Mouse (Mus musculus): ENCODE data around the gene Nsg2. TPM values are rescaled to one million over a fixed set of nuclear protein-coding genes. Genes with fewer than 3 reads are reported as not detected.

Nsg2 gene
- polyA plus RNA-seq, 1 experiment from 2014 or later, result 0.69 TPM

GRCm38 (mm10) chr11:32106647-32106985 is 106.4 kb downstream of the Nsg2 start:
- no peak overlapping the region for H3K9ac ChIP-seq (ENCODE audit: low read depth, low read length)
- no peaks in the 10 kb centered on the region for H3K36me3 ChIP-seq (ENCODE audit: control insufficient read depth, insufficient read depth, low read length)
- no peak overlapping the region for H3K4me2 ChIP-seq
- no peaks in the 10 kb centered on the region; the same call in 1 of the 2 replicates for H3K4me1 ChIP-seq (replicated peaks; ENCODE audit: control insufficient read depth, insufficient read depth, low read length)
- no peak for ATAC-seq (replicated peaks; ENCODE audit: low FRiP score)
- no peaks in the 10 kb centered on the region for H3K9me3 ChIP-seq (ENCODE audit: control insufficient read depth, low read length)
- WGBS, result 80% methylated on average over 4 of the region's 4 CpGs
- DNase-seq (ENCODE audit: low spot score), result no peak
- no peak overlapping the region for H3K27ac ChIP-seq (ENCODE audit: low read depth, low read length)
- 0 out of 2 replicates have a peak, but pooled peaks cover 2% of the 10 kb centered on the region for H3K27me3 ChIP-seq (replicated peaks; ENCODE audit: control insufficient read depth, insufficient read depth, low read length)
- H3K4me3 ChIP-seq (ENCODE audit: low read depth, low read length), result no peak overlapping the region

GRCm38 (mm10) chr11:32108441-32108840 is 108.2 kb downstream of the Nsg2 start:
- Histone ChIP-seq H3K27me3 (replicated peaks; ENCODE audit: control insufficient read depth, insufficient read depth, low read length) (no peaks in the 10 kb centered on the region), H3K4me3 (ENCODE audit: low read depth, low read length) (no peak overlapping the region), H3K9me3 (ENCODE audit: control insufficient read depth, low read length) (no peaks in the 10 kb centered on the region), H3K9ac (ENCODE audit: low read depth, low read length) (no peak overlapping the region), H3K36me3 (ENCODE audit: control insufficient read depth, insufficient read depth, low read length) (no peaks in the 10 kb centered on the region), H3K4me2 (no peak overlapping the region), H3K27ac (ENCODE audit: low read depth, low read length) (no peak overlapping the region), H3K4me1 (replicated peaks; ENCODE audit: control insufficient read depth, insufficient read depth, low read length) (no peaks in the 10 kb centered on the region)
- no peak for DNase-seq (ENCODE audit: low spot score)
- no peak for ATAC-seq (replicated peaks; ENCODE audit: low FRiP score)
- 73% methylated on average over 8 of the region's 8 CpGs for WGBS

Other genes with a start within 250 kb of the Nsg2 start
- 14.4 and 15.8 TPM in 2 replicates for gene Cpeb4, start 128.3 kb upstream of the Nsg2 start, polyA plus RNA-seq (2014; fragmentation: Nextera tagmentation; extraction: Ambion mirVana)
- gene 4930524B15Rik, start 34.9 kb upstream of the Nsg2 start, polyA plus RNA-seq (2014; fragmentation: Nextera tagmentation; extraction: Ambion mirVana), result not detected in 2 replicates
- gene Il9r, start 199.8 kb downstream of the Nsg2 start, polyA plus RNA-seq (2014; fragmentation: Nextera tagmentation; extraction: Ambion mirVana), result 0.53 and 0.62 TPM in 2 replicates
- gene Snrnp25, start 205.0 kb downstream of the Nsg2 start, polyA plus RNA-seq (2014; fragmentation: Nextera tagmentation; extraction: Ambion mirVana), result 96.7 and 114 TPM in 2 replicates
- 16.9 and 19.1 TPM in 2 replicates for gene Rhbdf1, start 221.8 kb downstream of the Nsg2 start, polyA plus RNA-seq (2014; fragmentation: Nextera tagmentation; extraction: Ambion mirVana)
- 29.6 and 30.8 TPM in 2 replicates for gene Mpg, start 226.0 kb downstream of the Nsg2 start, polyA plus RNA-seq (2014; fragmentation: Nextera tagmentation; extraction: Ambion mirVana)